ENCODE assay signal across 11 mouse cellular contexts in the genomic region with DNA sequence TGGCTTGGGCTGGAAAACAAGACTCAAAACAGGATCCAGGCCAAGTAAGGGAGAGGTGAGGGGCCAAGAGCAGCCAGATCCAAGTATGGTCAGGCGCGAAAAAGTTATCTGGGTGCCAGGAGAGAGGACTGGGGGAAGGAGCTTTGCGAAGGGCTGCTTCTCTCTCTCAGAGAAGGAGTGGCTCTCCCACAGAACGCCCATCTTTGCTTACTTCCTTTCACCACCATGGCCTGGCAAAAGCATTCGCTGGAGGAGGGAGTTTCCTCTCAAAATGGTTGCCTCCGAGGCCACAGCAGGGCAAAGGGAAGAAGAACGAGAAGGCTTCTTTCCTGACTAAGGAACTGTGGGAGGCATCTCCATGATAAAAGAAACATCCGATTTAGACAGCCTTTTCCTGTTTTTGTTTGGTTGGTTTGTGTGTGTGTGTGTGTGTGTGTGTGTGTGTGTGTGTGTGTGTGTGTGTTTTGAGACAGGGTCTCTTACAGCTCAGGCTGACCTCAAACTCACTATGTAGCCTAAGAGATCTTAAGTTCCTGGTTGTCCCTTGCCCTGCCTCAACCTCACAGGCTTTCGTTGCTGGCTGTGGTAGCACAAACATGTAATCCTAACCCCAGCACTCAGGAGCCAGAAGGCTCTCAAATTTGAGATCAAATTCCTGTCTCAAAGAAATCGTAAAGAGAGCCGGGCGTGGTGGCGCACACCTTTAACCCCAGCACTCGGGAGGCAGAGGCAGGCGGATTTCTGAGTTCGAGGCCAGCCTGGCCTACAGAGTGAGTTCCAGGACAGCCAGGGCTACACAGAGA. TPM values are rescaled to one million over a fixed set of nuclear protein-coding genes. Genes with fewer than 3 reads are reported as not detected.
DNase-seq lines count a peak whose midpoint lies in the region; ATAC-seq lines count a peak whose summit lies in the region.
"Had no signal": no experiment of that assay in that cellular context is flagged by ENCODE, and none has a peak within 500 bp of the region (broad histone marks: within the 10 kb centered on the region; RNA-seq: fewer than 3 reads in every experiment).

No protein-coding gene starts in this region.

- peak; percentile 31 for DNase-seq in CD4-positive, CD25-positive, alpha-beta regulatory T cell, adult 2 months (ENCODE audit: low read depth, low spot score)
- DNase-seq in kidney, adult 18-20 months = peak; percentile 63
- DNase-seq in lung, postnatal 14 days = peak; percentile 57
- no peak for DNase-seq in cerebellum, postnatal 25 days
- DNase-seq in yolk sac, embryonic 10.5 days (ENCODE audit: low spot score) = no peak
- DNase-seq: thymus, postnatal 25 days had no signal

- ATAC-seq in CD4-positive, CD25-positive, alpha-beta regulatory T cell, adult 4 months = no peak
- peak; percentile 35 for ATAC-seq in common myeloid progenitor, adult 5-6 weeks (replicated peaks; ENCODE audit: low read depth, poor library complexity, severe bottlenecking)
- no peak for ATAC-seq in inflammation-experienced regulatory T-cells, adult 6 months
- ATAC-seq: midbrain, embryonic 16.5 days had no signal

RNA-seq across cellular contexts. Expression of gene Gm16253, which starts 4.7 kb away (rescaled TPM):
- 1 to 10 TPM; 1.5 to 2.0 TPM for polyA plus RNA-seq in CD4-positive, CD25-positive, alpha-beta regulatory T cell, adult 4 months (2017; shearing (Covaris generic))
- not detected in 2 replicates for total RNA-seq in common myeloid progenitor, adult 5-6 weeks (2017)
- 1 to 10 TPM in 1 of 3 experiments, not detected in 2; 2.1 TPM for polyA plus RNA-seq in inflammation-experienced regulatory T-cells, adult 6 months (2017; shearing (Covaris generic))
- polyA plus RNA-seq: gonadal fat pad, adult 2 months had no signal

RNA-seq across cellular contexts. Expression of gene Txnip, which starts 14.3 kb away (rescaled TPM):
- 100 to 1,000 TPM; 376 to 396 TPM for polyA plus RNA-seq in CD4-positive, CD25-positive, alpha-beta regulatory T cell, adult 4 months (2017; shearing (Covaris generic))
- 163 and 170 TPM in 2 replicates for total RNA-seq in common myeloid progenitor, adult 5-6 weeks (2017)
- 100 to 1,000 TPM; 160 to 366 (median 354) TPM for polyA plus RNA-seq in inflammation-experienced regulatory T-cells, adult 6 months (2017; shearing (Covaris generic))

RNA-seq across cellular contexts. Expression of gene Polr3gl, which starts 21.9 kb away (rescaled TPM):
- polyA plus RNA-seq in CD4-positive, CD25-positive, alpha-beta regulatory T cell, adult 4 months (2017; shearing (Covaris generic)) = 10 to 100 TPM; 40.6 to 51.4 TPM
- 47.2 and 48.1 TPM in 2 replicates for total RNA-seq in common myeloid progenitor, adult 5-6 weeks (2017)
- polyA plus RNA-seq in inflammation-experienced regulatory T-cells, adult 6 months (2017; shearing (Covaris generic)) = 10 to 100 TPM; 26.9 to 48.9 (median 33.8) TPM

RNA-seq across cellular contexts. Expression of gene Ankrd34a, which starts 24.3 kb away (rescaled TPM):
- not detected for polyA plus RNA-seq in CD4-positive, CD25-positive, alpha-beta regulatory T cell, adult 4 months (2017; shearing (Covaris generic))
- not detected in 2 replicates for total RNA-seq in common myeloid progenitor, adult 5-6 weeks (2017)
- polyA plus RNA-seq in inflammation-experienced regulatory T-cells, adult 6 months (2017; shearing (Covaris generic)) = under 1 TPM in 1 of 3 experiments, not detected in 2; 0.17 TPM

RNA-seq across cellular contexts. Expression of gene Lix1l, which starts 28.9 kb away (rescaled TPM):
- polyA plus RNA-seq in CD4-positive, CD25-positive, alpha-beta regulatory T cell, adult 4 months (2017; shearing (Covaris generic)) = under 1 TPM; 0.41 to 0.77 TPM
- total RNA-seq in common myeloid progenitor, adult 5-6 weeks (2017) = 1.3 and 3.2 TPM in 2 replicates
- polyA plus RNA-seq in inflammation-experienced regulatory T-cells, adult 6 months (2017; shearing (Covaris generic)) = under 1 TPM; 0.34 to 0.61 (median 0.43) TPM

Comparison
In these comparisons a context has a peak if more than half of its experiments do, and no peak if none do; other contexts are left out.
1. DNase-seq: peak in CD4-positive, CD25-positive, alpha-beta regulatory T cell, adult 2 months (single experiment), kidney, adult 18-20 months (single experiment) and lung, postnatal 14 days (single experiment); none in cerebellum, postnatal 25 days (0 of 2) and yolk sac, embryonic 10.5 days (single experiment).